Mouse (Mus musculus) hindbrain, embryonic 13.5 days (tissue): ENCODE results near the gene Parvb. TPM values are rescaled to one million over a fixed set of nuclear protein-coding genes. Genes with fewer than 3 reads are reported as not detected.

ENCODE experiments used
- ATAC-seq: fragments of 200-750 bp; cut with Nextera tagmentation; 2 replicates; pipeline ENCODE4 v1.8.0; 2017; ENCODE audit warnings: moderate TSS enrichment; ENCODE audit not compliant: low FRiP score
- H3K27ac ChIP-seq: fragments of 300-500 bp; sonication (generic); 2 replicates; pipeline ENCODE4 v1.5.1; 2015; ENCODE audit warnings: inconsistent platforms, mild to moderate bottlenecking, moderate library complexity
- H3K27me3 ChIP-seq: fragments of 300-500 bp; sonication (generic); 2 replicates; pipeline ENCODE4 v1.6.1; 2015; ENCODE audit warnings: mild to moderate bottlenecking, inconsistent platforms
- H3K36me3 ChIP-seq: fragments of 300-500 bp; sonication (generic); 2 replicates; pipeline ENCODE4 v1.6.1; 2015; ENCODE audit warnings: mild to moderate bottlenecking, inconsistent platforms
- H3K4me1 ChIP-seq: fragments of 300-500 bp; sonication (generic); replicated peaks from 2 replicates; pipeline ENCODE4 v1.6.1; 2015; ENCODE audit warnings: inconsistent platforms
- H3K4me2 ChIP-seq: fragments of 300-500 bp; sonication (generic); 2 replicates; pipeline ENCODE4 v1.6.1; 2015; ENCODE audit warnings: inconsistent platforms, mild to moderate bottlenecking, moderate library complexity
- H3K4me3 ChIP-seq: fragments of 300-500 bp; sonication (generic); 2 replicates; pipeline ENCODE4 v1.5.1; 2015; ENCODE audit warnings: mild to moderate bottlenecking, inconsistent platforms
- H3K9ac ChIP-seq: fragments of 300-500 bp; sonication (generic); 2 replicates; pipeline ENCODE4 v1.6.1; 2015; ENCODE audit warnings: mild to moderate bottlenecking, inconsistent platforms
- H3K9me3 ChIP-seq: fragments of 300-500 bp; sonication (generic); 2 replicates; pipeline ENCODE4 v1.6.1; 2016; ENCODE audit warnings: inconsistent platforms
- WGBS: fragments of 180-500 bp; shearing (Covaris S2); methylation state at CpG from one replicate; pipeline ENCODE4 v1.1.7; 2015; 5-methylcytosine and 5-hydroxymethylcytosine counted together
- polyA plus RNA-seq: library from polyadenylated mRNA; unstranded; fragments of >200 nt; fragmentation: Nextera tagmentation; extraction: Ambion mirVana; gene quantifications from 2 replicates; pipeline ENCODE4 v1.2.1, GENCODE M21; 2015

Gene Parvb
- polyA plus RNA-seq, 1 experiment from 2014 or later = 3.9 TPM

DNA sequence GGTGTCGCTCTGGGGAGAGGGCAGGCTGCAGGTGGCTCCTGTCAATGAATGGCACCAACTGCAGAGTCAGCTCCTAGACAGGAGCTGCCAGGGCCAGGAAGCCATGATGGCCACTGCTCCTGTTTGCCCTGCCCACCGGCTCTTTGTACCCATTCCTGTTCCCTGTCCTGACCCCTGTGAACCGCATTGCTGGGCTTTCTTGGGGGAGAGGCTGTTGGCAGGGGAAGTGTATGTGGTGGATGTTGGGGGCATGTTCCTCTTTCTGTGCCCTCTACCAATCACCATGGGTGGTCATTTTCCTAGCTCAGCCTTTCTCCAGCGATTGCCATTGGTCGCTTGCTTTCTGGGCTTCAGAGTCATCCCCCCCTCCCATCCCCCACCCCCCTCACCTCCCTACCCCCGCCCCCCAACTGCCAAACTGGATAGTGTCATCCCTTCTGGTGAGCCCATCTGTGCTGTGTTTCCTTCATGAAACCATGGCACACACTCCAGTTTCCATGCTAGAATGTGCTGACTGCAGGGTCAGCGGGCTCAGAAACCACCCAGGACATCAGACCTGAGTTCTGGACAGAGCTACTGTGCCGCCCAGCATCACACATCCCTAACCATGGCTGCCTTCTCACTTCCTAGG lies 89.8 kb downstream of the Parvb start:
- H3K27me3 ChIP-seq = 0 out of 2 replicates have a peak, but pooled peaks cover 6% of the 10 kb centered on the region
- no peak overlapping the region for H3K4me3 ChIP-seq
- no peak for ATAC-seq
- H3K4me2 ChIP-seq = no peak overlapping the region
- WGBS = 79% methylated on average over 8 of the region's 8 CpGs
- H3K4me1 ChIP-seq = peaks cover 12% of the 10 kb centered on the region
- no peak overlapping the region for H3K9ac ChIP-seq
- no peak overlapping the region for H3K27ac ChIP-seq
- peaks cover 3% of the 10 kb centered on the region; the same call in 1 of the 2 replicates for H3K9me3 ChIP-seq
- H3K36me3 ChIP-seq = no peaks in the 10 kb centered on the region

GRCm38 (mm10) chr15:84323966-84324869 lies 92.4 kb downstream of the Parvb start, which contains the start of gene Parvg:
Gene Parvg, plus strand, starts transcription at chr15:84324026.
- 88% methylated on average over 10 of the region's 10 CpGs for WGBS
- Histone ChIP-seq H3K4me2 (no peak within 1 kb of the TSS), H3K27ac (no peak within 1 kb of the TSS), H3K27me3 (0 out of 2 replicates have a peak, but pooled peaks cover 6% of the 10 kb centered on the region), H3K36me3 (no peaks in the 10 kb centered on the region), H3K4me1 (peaks cover 12% of the 10 kb centered on the region), H3K4me3 (no peak within 1 kb of the TSS), H3K9me3 (no peaks in the 10 kb centered on the region), H3K9ac (no peak within 1 kb of the TSS)
- no peak for ATAC-seq

- WGBS = 81% methylated on average over 8 of the region's 8 CpGs
- no peak for ATAC-seq
- Histone ChIP-seq H3K27ac (no peak overlapping the region), H3K36me3 (no peaks in the 10 kb centered on the region), H3K27me3 (0 out of 2 replicates have a peak, but pooled peaks cover 6% of the 10 kb centered on the region), H3K4me3 (no peak overlapping the region), H3K9me3 (no peaks in the 10 kb centered on the region), H3K9ac (no peak overlapping the region), H3K4me1 (peaks cover 12% of the 10 kb centered on the region), H3K4me2 (no peak overlapping the region)
Measured at GRCm38 (mm10) chr15:84324870-84325553, 93.2 kb downstream of the Parvb start.

GRCm38 (mm10) chr15:84325736-84326135 lies 93.9 kb downstream of the Parvb start:
- Histone ChIP-seq H3K4me2 (no peak overlapping the region), H3K36me3 (no peaks in the 10 kb centered on the region), H3K9ac (no peak overlapping the region), H3K27me3 (0 out of 2 replicates have a peak, but pooled peaks cover 6% of the 10 kb centered on the region), H3K27ac (no peak overlapping the region), H3K4me1 (peaks cover 12% of the 10 kb centered on the region), H3K9me3 (no peaks in the 10 kb centered on the region), H3K4me3 (no peak overlapping the region)
- ATAC-seq = no peak
- WGBS = 36% methylated on average over 12 of the region's 12 CpGs

DNA sequence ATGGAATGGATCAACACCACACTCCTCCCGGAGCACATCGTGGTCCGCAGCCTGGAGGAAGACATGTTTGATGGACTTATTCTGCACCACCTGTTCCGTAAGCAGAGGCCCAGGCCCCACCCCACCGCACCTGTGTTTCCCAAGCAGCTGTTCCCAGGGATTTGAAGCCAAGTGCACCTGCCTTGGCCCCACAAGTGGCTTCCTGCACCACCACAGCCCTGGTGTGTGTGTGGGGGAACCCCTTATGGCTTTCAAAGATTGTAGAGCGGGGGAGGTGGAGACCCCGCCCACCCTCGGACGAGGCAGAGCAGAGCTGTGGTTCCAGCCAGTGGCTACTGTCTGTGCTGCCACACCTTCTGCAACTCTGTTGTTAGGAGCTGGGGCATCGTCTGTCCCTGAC lies 97.0 kb downstream of the Parvb start:
- Histone ChIP-seq H3K27ac (no peak overlapping the region), H3K9ac (no peak overlapping the region), H3K27me3 (0 out of 2 replicates have a peak, but pooled peaks cover 6% of the 10 kb centered on the region), H3K9me3 (no peaks in the 10 kb centered on the region), H3K4me1 (peaks cover 19% of the 10 kb centered on the region), H3K4me3 (no peak overlapping the region), H3K4me2 (no peak overlapping the region), H3K36me3 (no peaks in the 10 kb centered on the region)
- 88% methylated on average over 10 of the region's 10 CpGs for WGBS
- ATAC-seq = no peak

GRCm38 (mm10) chr15:84329940-84330339 lies 98.1 kb downstream of the Parvb start:
- ATAC-seq = no peak
- WGBS = 89% methylated on average over 8 of the region's 8 CpGs
- peaks cover 19% of the 10 kb centered on the region for H3K4me1 ChIP-seq

DNA sequence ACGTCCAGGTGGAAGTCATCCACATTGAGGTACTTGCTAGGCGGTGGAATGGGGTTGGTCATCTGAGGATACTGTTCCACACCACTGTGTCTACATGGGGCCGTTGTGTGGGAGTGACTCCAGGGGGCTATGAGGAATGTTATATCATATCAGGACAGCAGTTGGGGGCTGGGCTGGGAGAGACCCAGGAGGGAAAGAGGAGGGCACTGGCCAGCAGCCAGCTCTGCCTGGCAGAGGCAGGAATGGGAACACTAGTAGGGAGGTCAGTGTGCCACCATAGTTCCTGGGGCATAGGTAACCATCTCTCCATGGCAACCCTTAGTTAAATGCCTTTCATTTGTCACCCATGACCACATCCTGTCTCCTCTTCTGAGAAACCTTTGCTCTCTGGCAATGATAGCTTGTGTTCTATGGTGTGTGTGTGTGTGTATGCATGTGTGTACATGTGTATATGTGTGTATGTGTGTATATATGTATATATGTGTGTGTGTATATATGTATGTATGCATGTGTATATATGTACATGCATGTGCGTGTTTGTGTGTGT lies 99.3 kb downstream of the Parvb start:
- no peak for ATAC-seq
- Histone ChIP-seq H3K27me3 (no peaks in the 10 kb centered on the region), H3K4me1 (peaks cover 11% of the 10 kb centered on the region), H3K4me3 (no peak overlapping the region), H3K36me3 (no peaks in the 10 kb centered on the region), H3K4me2 (no peak overlapping the region), H3K9ac (no peak overlapping the region), H3K27ac (no peak overlapping the region), H3K9me3 (no peaks in the 10 kb centered on the region)
- whole genome bisulfite sequencing = 88% methylated on average over 4 of the region's 4 CpGs

More at GRCm38 (mm10) chr15:84329940-84330339, 98.1 kb downstream of the Parvb start:
- Histone ChIP-seq H3K27ac (no peak overlapping the region), H3K4me2 (no peak overlapping the region), H3K36me3 (no peaks in the 10 kb centered on the region), H3K9me3 (no peaks in the 10 kb centered on the region), H3K27me3 (no peaks in the 10 kb centered on the region), H3K9ac (no peak overlapping the region), H3K4me3 (no peak overlapping the region)

DNA sequence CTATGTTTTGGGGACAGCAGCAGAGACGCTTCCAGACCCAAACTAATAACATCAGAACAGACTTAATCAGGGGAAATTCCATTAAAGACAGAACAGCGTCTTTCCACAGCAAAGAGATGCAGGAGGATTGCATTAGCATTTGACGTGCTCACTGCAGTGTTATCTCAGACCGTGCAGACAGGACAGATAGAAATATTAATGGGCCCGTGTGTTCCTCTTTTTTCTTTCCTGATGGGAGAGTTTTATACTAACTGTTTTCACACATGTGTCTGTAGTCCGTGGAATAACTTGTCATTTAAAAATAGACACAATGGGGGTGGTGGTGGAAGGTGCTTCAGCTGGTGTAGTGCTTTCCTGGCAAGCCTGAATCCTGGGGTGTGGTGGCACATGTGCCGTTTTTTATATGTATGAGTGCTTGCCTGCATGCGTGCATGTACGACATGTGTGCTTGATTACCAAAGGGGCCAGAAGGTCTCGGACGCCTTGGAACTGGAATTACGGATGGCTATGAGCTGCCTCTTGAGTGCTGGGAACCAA lies 104.5 kb downstream of the Parvb start:
- H3K27ac ChIP-seq = no peak overlapping the region
- H3K9ac ChIP-seq = no peak overlapping the region
- no peak for ATAC-seq
- H3K27me3 ChIP-seq = no peaks in the 10 kb centered on the region
- no peak overlapping the region for H3K4me3 ChIP-seq
- WGBS = 74% methylated on average over 12 of the region's 12 CpGs
- no peak overlapping the region for H3K4me2 ChIP-seq
- H3K9me3 ChIP-seq = no peaks in the 10 kb centered on the region
- H3K36me3 ChIP-seq = no peaks in the 10 kb centered on the region
- peaks cover 18% of the 10 kb centered on the region for H3K4me1 ChIP-seq

DNA sequence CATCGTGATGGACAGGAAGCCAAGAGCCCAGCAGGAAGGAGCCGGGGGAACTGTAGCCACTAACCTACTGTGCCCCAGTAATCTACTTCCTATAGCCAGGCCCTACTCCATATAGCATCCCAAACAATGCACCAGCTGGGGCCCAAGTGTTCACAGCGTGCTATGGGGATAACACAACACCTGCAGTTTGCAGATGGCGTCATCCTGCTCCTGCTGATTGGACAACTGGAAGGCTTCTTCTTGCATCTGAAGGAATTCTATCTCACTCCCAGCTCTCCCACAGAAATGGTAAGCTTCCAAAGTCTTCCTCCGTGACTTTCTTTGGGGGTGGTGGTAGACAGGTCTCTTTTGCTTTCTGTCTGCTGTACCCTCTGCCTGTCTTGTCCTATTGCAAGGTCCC lies 105.8 kb downstream of the Parvb start:
- no peaks in the 10 kb centered on the region for H3K9me3 ChIP-seq
- no peak overlapping the region for H3K4me3 ChIP-seq
- H3K27ac ChIP-seq = no peak overlapping the region
- no peaks in the 10 kb centered on the region for H3K27me3 ChIP-seq
- peaks cover 12% of the 10 kb centered on the region for H3K4me1 ChIP-seq
- H3K4me2 ChIP-seq = no peak overlapping the region
- 60% methylated on average over 5 of the region's 5 CpGs for WGBS
- no peaks in the 10 kb centered on the region for H3K36me3 ChIP-seq
- H3K9ac ChIP-seq = no peak overlapping the region
- no peak for ATAC-seq

DNA sequence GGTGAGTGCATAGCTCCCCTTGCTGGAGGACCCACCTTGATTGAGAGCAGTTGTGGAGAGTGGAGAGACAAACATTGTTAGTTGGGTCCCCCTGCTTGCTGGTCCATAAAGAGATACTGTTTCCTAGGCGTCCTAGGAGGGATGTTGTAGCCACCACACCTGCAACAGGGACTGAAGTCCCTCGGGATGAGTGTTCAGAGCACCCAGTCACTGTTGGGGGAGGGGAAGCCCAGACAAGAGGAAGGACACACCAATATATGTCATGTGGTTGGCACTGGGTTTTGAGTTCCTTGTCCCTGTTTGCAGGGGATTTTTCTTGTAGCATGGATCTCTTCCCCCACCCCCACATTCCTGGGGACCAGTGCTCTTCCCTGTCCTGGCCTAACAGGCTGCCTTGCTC lies 109.1 kb downstream of the Parvb start:
- Histone ChIP-seq H3K4me1 (peaks cover 32% of the 10 kb centered on the region), H3K36me3 (no peaks in the 10 kb centered on the region), H3K9ac (no peak overlapping the region), H3K27me3 (no peaks in the 10 kb centered on the region), H3K27ac (no peak overlapping the region), H3K4me2 (no peak overlapping the region), H3K4me3 (no peak overlapping the region), H3K9me3 (no peaks in the 10 kb centered on the region)
- no peak for ATAC-seq
- 64% methylated on average over 2 of the region's 2 CpGs for WGBS

DNA sequence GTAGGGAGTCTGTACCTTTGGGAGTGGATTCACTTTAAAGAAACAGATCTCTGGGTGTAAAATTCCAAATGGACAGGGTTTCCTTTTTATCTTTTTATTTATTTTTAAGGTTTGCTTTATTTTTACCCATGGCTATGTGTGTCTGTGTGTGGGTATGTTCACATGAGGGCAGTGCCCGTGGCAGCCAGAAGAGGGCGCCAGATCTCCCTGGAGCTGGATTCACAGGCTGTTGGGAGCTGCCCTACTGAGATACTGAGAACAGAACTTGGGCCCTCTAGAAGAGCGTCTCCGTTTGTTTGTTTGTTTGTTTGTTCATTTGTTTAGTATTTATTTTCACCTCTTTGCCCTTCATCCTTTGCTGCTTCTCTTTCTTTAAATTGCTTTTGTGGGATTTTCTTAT lies 116.9 kb downstream of the Parvb start:
- H3K4me2 ChIP-seq = no peak overlapping the region
- H3K27ac ChIP-seq = no peak overlapping the region
- peaks cover 44% of the 10 kb centered on the region for H3K4me1 ChIP-seq
- no peaks in the 10 kb centered on the region for H3K9me3 ChIP-seq
- 95% methylated on average over 4 of the region's 4 CpGs for WGBS
- H3K36me3 ChIP-seq = no peaks in the 10 kb centered on the region
- H3K9ac ChIP-seq = no peak overlapping the region
- ATAC-seq = no peak
- H3K4me3 ChIP-seq = no peak overlapping the region
- no peaks in the 10 kb centered on the region for H3K27me3 ChIP-seq
